Mouse (Mus musculus) stomach, embryonic 14.5 days (tissue): ENCODE measurements at regions not wholly inside any gene's neighbourhood (a gene's known extent, or its start where the extent isn't known, plus 50 kb on each side); places are given as distances from the start of the nearest gene placed in this dataset.

Experiments used
- ATAC-seq: fragments of 200-750 bp; cut with Nextera tagmentation; 2 replicates; pipeline ENCODE4 v1.8.0; 2017; ENCODE audit warnings: low read depth, moderate TSS enrichment; ENCODE audit not compliant: insufficient number of reproducible peaks, insufficient read depth, low FRiP score
- H3K27ac ChIP-seq: fragments of 300-500 bp; sonication (generic); 2 replicates; pipeline ENCODE4 v1.5.1; 2014; ENCODE audit warnings: mild to moderate bottlenecking, low read length, moderate library complexity, mixed read lengths
- H3K27me3 ChIP-seq: fragments of 300-500 bp; sonication (generic); 2 replicates; pipeline ENCODE4 v1.6.1; 2014; ENCODE audit warnings: low read length, control low read depth, mixed read lengths; ENCODE audit not compliant: control insufficient read depth, insufficient read depth
- H3K36me3 ChIP-seq: fragments of 300-500 bp; sonication (generic); 2 replicates; pipeline ENCODE4 v1.6.1; 2014; ENCODE audit warnings: mild to moderate bottlenecking, control low read depth, low read length, moderate library complexity, mixed read lengths; ENCODE audit not compliant: control insufficient read depth, insufficient read depth
- H3K4me1 ChIP-seq: fragments of 300-500 bp; sonication (generic); 2 replicates; pipeline ENCODE4 v1.6.1; 2014; ENCODE audit warnings: low read length, control low read depth, mixed read lengths; ENCODE audit not compliant: control insufficient read depth, insufficient read depth
- H3K4me2 ChIP-seq: fragments of 300-500 bp; sonication (generic); replicated peaks from 2 replicates; pipeline ENCODE4 v1.6.1; 2014; ENCODE audit warnings: low read depth, low read length, control low read depth
- H3K4me3 ChIP-seq: fragments of 300-500 bp; sonication (generic); 2 replicates; pipeline ENCODE4 v1.5.1; 2014; ENCODE audit warnings: low read depth, low read length, control low read depth
- H3K9ac ChIP-seq: fragments of 300-500 bp; sonication (generic); replicated peaks from 2 replicates; pipeline ENCODE4 v1.6.1; 2014; ENCODE audit warnings: low read depth, mild to moderate bottlenecking, control low read depth, low read length, moderate library complexity, mixed read lengths
- H3K9me3 ChIP-seq: fragments of 300-500 bp; sonication (generic); 2 replicates; pipeline ENCODE4 v1.6.1; 2016; ENCODE audit warnings: low read depth, low read length, control low read depth; ENCODE audit not compliant: control insufficient read depth
- WGBS: fragments of 180-500 bp; shearing (Covaris S2); extraction: QIAGEN DNeasy Blood & Tissue Kit; methylation state at CpG from one replicate; pipeline ENCODE4 v1.1.7; 2014; 5-methylcytosine and 5-hydroxymethylcytosine counted together

- no peaks in the 10 kb centered on the region for H3K4me1 ChIP-seq
- H3K4me3 ChIP-seq: no peak overlapping the region
- H3K27me3 ChIP-seq: no peaks in the 10 kb centered on the region
- H3K36me3 ChIP-seq: no peaks in the 10 kb centered on the region
- no peaks in the 10 kb centered on the region for H3K9me3 ChIP-seq
- no peak overlapping the region for H3K4me2 ChIP-seq
- no peak overlapping the region for H3K27ac ChIP-seq
- no peak overlapping the region for H3K9ac ChIP-seq
- 65% methylated on average over 5 of the region's 5 CpGs for WGBS
- no peak for ATAC-seq
Observed at GRCm38 (mm10) chr2:92781451-92781850, 133.4 kb upstream of the Syt13 start.

GRCm38 (mm10) chr2:92782621-92783020 is 132.3 kb upstream of the Syt13 start:
- Histone ChIP-seq H3K27ac (no peak overlapping the region), H3K9me3 (no peaks in the 10 kb centered on the region), H3K4me2 (no peak overlapping the region), H3K4me3 (no peak overlapping the region), H3K9ac (no peak overlapping the region), H3K27me3 (no peaks in the 10 kb centered on the region), H3K36me3 (no peaks in the 10 kb centered on the region), H3K4me1 (no peaks in the 10 kb centered on the region)
- WGBS: 67% methylated on average over 4 of the region's 4 CpGs
- ATAC-seq: no peak

- H3K9ac ChIP-seq: no peak overlapping the region
- H3K9me3 ChIP-seq: no peaks in the 10 kb centered on the region
- no peak overlapping the region for H3K4me3 ChIP-seq
- 52% methylated on average over 2 of the region's 2 CpGs for WGBS
- H3K4me1 ChIP-seq: no peaks in the 10 kb centered on the region
- no peaks in the 10 kb centered on the region for H3K27me3 ChIP-seq
- no peaks in the 10 kb centered on the region for H3K36me3 ChIP-seq
- ATAC-seq: no peak
- no peak overlapping the region for H3K4me2 ChIP-seq
- H3K27ac ChIP-seq: no peak overlapping the region
Observed at GRCm38 (mm10) chr2:92784916-92785315, 130.0 kb upstream of the Syt13 start.

DNA sequence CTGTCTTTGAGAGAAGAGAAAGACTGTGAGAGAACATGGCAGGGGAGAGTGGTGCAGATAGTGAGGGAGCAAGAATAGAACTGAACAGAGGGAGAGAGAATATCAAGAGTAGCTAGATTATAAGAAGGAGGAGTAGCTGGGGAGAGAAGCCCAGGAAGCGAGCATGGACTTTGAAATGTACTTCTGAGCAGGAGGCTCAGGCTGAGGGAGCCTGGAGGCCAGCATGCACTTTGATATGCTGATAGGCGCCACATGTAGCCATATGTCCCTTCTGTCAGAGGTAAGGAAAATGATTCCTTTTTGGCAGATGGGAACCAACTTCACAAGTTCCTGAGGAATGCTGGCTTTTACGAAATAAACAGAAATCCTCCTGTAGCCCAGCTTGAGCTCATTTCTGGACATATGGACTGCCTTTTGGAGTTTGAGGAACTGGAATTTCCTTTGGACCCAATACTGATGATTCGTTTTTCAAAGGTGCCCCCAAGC is 126.9 kb upstream of the Syt13 start:
- WGBS: 60% methylated on average over 4 of the region's 4 CpGs
- H3K36me3 ChIP-seq: no peaks in the 10 kb centered on the region
- no peak for ATAC-seq

DNA sequence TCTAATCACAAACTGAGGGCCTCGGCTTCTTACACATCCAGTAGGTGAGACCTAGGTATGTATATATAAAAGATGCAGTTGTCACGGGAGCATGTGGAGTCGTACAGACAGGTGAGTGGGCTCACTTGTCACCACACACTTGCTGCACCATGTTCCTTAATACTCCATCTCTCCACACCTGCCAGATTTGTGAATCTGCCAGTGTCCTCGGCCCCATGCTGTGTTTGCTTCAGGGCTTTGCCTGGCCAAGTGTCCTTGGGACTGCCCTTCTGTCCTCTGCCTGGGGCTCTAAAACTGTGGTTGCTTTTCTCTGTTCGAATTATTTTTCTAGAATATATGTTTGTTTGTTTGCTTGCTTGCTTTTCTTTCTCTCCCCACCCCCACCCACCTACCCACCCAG is 126.0 kb upstream of the Syt13 start:
- Histone ChIP-seq H3K27me3 (no peaks in the 10 kb centered on the region), H3K27ac (no peak overlapping the region), H3K9ac (no peak overlapping the region), H3K36me3 (no peaks in the 10 kb centered on the region), H3K4me1 (no peaks in the 10 kb centered on the region), H3K4me2 (no peak overlapping the region), H3K4me3 (no peak overlapping the region), H3K9me3 (no peaks in the 10 kb centered on the region)
- 79% methylated on average over 5 of the region's 5 CpGs for WGBS
- ATAC-seq: no peak

More for the DNA sequence above, 126.9 kb upstream of the Syt13 start:
- Histone ChIP-seq H3K9me3 (no peaks in the 10 kb centered on the region), H3K27ac (no peak overlapping the region), H3K9ac (no peak overlapping the region), H3K4me2 (no peak overlapping the region), H3K27me3 (no peaks in the 10 kb centered on the region), H3K4me1 (no peaks in the 10 kb centered on the region), H3K4me3 (no peak overlapping the region)

DNA sequence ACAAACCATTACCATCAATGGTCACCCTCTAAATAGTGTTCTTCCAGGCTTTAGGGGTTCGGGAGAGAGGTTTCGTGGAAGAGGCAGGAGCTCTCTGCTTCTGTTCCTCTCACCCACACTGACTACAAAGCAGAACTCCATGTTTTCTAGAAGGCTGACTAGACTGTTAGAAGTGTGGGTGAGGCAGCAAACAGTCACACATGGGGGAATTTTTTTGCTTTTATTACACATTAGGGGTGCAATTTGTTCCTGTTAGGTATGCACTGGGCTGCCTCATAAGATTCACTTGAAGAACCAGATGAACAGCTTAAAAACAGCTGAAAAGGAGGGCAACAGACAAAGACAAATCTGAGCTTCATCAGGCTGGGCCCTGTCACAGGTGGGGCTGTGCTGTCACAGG is 124.5 kb upstream of the Syt13 start:
- Histone ChIP-seq H3K4me2 (no peak overlapping the region), H3K27me3 (no peaks in the 10 kb centered on the region), H3K36me3 (no peaks in the 10 kb centered on the region), H3K9ac (no peak overlapping the region), H3K9me3 (no peaks in the 10 kb centered on the region), H3K4me1 (no peaks in the 10 kb centered on the region), H3K27ac (no peak overlapping the region), H3K4me3 (no peak overlapping the region)
- WGBS: 89% methylated on average over 2 of the region's 2 CpGs
- no peak for ATAC-seq

- Histone ChIP-seq H3K4me3 (no peak overlapping the region), H3K27ac (no peak overlapping the region), H3K9ac (no peak overlapping the region), H3K36me3 (no peaks in the 10 kb centered on the region), H3K27me3 (no peaks in the 10 kb centered on the region), H3K9me3 (no peaks in the 10 kb centered on the region), H3K4me2 (no peak overlapping the region), H3K4me1 (no peaks in the 10 kb centered on the region)
- WGBS: 69% methylated on average over 4 of the region's 4 CpGs
- no peak for ATAC-seq
Observed at GRCm38 (mm10) chr2:92799770-92800169, 115.1 kb upstream of the Syt13 start.

DNA sequence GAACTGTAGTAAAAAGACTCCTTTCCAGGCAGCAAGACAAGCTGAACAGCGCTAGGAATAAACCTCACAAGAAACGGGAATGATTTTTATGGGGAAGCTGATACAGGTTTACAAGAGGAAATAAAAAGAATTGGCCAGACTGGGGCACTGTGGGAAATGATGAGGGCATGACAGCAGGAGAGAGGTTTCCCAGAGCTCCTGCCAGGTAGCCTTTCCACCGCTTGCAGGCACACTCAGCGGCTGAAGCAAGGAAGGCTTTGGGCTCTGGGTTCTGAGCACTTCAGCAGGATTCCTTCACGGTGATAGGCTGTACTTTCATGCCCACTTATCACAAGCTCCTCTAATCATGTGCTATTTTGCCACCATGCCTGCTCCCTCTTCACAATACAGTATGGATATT is 114.2 kb upstream of the Syt13 start:
- no peak overlapping the region for H3K9ac ChIP-seq
- H3K4me3 ChIP-seq: no peak overlapping the region
- H3K27ac ChIP-seq: no peak overlapping the region
- no peaks in the 10 kb centered on the region for H3K27me3 ChIP-seq
- H3K9me3 ChIP-seq: no peaks in the 10 kb centered on the region
- 0 out of 2 replicates have a peak, but pooled peaks cover 1% of the 10 kb centered on the region for H3K4me1 ChIP-seq
- H3K4me2 ChIP-seq: no peak overlapping the region
- 64% methylated on average over 5 of the region's 5 CpGs for WGBS
- no peak for ATAC-seq
- no peaks in the 10 kb centered on the region for H3K36me3 ChIP-seq

DNA sequence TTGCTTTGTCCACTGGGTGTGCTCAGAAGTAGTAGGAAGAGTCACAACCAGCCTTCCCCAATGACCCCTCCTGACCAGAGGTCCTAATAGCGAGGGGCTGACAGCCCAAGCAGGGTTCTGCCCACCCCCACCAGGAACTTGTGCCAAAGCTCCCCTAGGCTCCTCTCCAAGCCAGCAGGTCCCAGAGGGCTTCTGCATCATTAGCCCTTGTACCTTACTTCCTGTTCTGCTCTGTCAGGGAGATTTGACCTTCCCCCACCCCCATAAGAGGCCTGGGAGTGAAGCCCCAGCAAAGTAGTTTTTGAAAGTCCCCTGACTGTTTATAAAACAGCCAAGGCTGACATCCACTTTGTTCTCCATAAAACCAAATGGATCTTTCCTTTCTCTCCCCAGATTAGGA is 110.0 kb upstream of the Syt13 start:
- no peak overlapping the region for H3K27ac ChIP-seq
- WGBS: 62% methylated on average over 1 of the region's 1 CpGs

More for the DNA sequence above, 110.0 kb upstream of the Syt13 start:
- no peak for ATAC-seq
- Histone ChIP-seq H3K36me3 (no peaks in the 10 kb centered on the region), H3K27me3 (no peaks in the 10 kb centered on the region), H3K4me2 (no peak overlapping the region), H3K9ac (no peak overlapping the region), H3K4me3 (no peak overlapping the region), H3K4me1 (0 out of 2 replicates have a peak, but pooled peaks cover 8% of the 10 kb centered on the region), H3K9me3 (no peaks in the 10 kb centered on the region)
